Mouse (Mus musculus): ENCODE data around the gene Nkap.

DNA sequence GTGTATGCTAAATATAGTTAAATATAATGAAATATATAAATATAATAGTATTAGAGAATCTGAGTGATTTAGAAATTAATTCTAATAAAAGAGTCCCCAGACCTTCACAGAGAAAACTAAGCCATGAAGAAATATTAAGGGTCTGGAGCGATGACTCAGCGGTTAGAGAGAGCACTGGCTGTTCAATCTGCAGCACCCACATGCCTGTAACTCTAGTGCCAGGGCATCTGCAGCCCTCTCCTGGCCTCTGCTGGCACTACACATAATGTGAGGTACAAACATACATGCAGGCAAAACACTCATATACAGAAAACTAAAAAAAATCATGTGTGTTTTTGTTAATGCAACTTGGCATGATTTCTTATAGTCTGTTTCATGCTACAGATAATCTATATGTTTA lies 18.4 kb downstream of the Nkap start:
- peak; percentile 56 for TF ChIP-seq CTCF (IDR thresholded peaks at IDR 0.05; ENCODE audit: low read depth)
- TF ChIP-seq EP300 (IDR thresholded peaks at IDR 0.05; ENCODE audit: low read depth): no peak
